Mouse (Mus musculus) C2C12 (cell line): Measurements from ENCODE around the gene Nav1. TPM values are rescaled to one million over a fixed set of nuclear protein-coding genes. Genes with fewer than 3 reads are reported as not detected.

ENCODE experiments used
- H3K27me3 ChIP-seq: one replicate; pipeline ENCODE4 v1.6.1; 2011; ENCODE audit not compliant: control insufficient read depth, insufficient read depth, insufficient read length
- H3K36me3 ChIP-seq: one replicate; pipeline ENCODE4 v1.6.1; 2011; ENCODE audit not compliant: control insufficient read depth, insufficient read depth
- H3K4me3 ChIP-seq: one replicate; pipeline ENCODE4 v1.5.1; 2011; ENCODE audit warnings: mild to moderate bottlenecking, control low read depth; ENCODE audit not compliant: poor library complexity, insufficient read depth, severe bottlenecking
- H3K79me2 ChIP-seq: one replicate; pipeline ENCODE4 v1.6.1; 2011; ENCODE audit not compliant: control insufficient read depth, insufficient read depth
- H3K79me3 ChIP-seq: one replicate; pipeline ENCODE4 v1.6.1; 2011; ENCODE audit warnings: low read depth, control low read depth
- H3ac ChIP-seq: one replicate; pipeline ENCODE3; 2011; ENCODE audit warnings: low read depth; ENCODE audit not compliant: control insufficient read depth, insufficient read length
- CEBPB ChIP-seq: IDR thresholded peaks from one replicate; pipeline ENCODE4 v1.6.1; 2011; ENCODE audit warnings: low read depth, mild to moderate bottlenecking, control low read depth, moderate library complexity
- CTCF ChIP-seq: IDR thresholded peaks from one replicate; pipeline ENCODE4 v1.5.1; 2011; ENCODE audit not compliant: control insufficient read depth, insufficient read depth, insufficient read length
- FOSL1 ChIP-seq: IDR thresholded peaks from one replicate; pipeline ENCODE4 v1.8.0; 2011; ENCODE audit warnings: mild to moderate bottlenecking, low read length; ENCODE audit not compliant: poor library complexity, insufficient read depth, severe bottlenecking
- MAX ChIP-seq: IDR thresholded peaks from one replicate; pipeline ENCODE4 v1.6.1; 2011; ENCODE audit warnings: mild to moderate bottlenecking, control low read depth
- MYOD1 ChIP-seq: IDR thresholded peaks from one replicate; pipeline ENCODE4 v1.6.1; 2011; ENCODE audit warnings: low read depth; ENCODE audit not compliant: control insufficient read depth, insufficient read length
- MYOG ChIP-seq: IDR thresholded peaks from one replicate; pipeline ENCODE4 v1.6.1; 2011; ENCODE audit not compliant: control insufficient read depth, insufficient read length; ENCODE audit errors: extremely low read depth
- USF1 ChIP-seq: IDR thresholded peaks from one replicate; pipeline ENCODE4 v1.6.1; 2011; ENCODE audit warnings: low read depth, mild to moderate bottlenecking, control low read depth, moderate library complexity
- polyA plus RNA-seq: library from polyadenylated mRNA; unstranded; fragments of >200 nt; fragmentation: generic; extraction: Trizol; gene quantifications from one replicate; pipeline ENCODE4 v1.2.1, GENCODE M21; 2012; ENCODE audit warnings: missing spikeins

The Nav1 gene
- polyA plus RNA-seq, 1 experiment, result 22.2 TPM

GRCm38 (mm10) chr1:135583678-135584515, 23.2 kb downstream of the Nav1 start:
- Histone ChIP-seq H3K79me3 (peaks cover 20% of the 10 kb centered on the region), H3K27me3 (no peaks in the 10 kb centered on the region), H3ac (no peak overlapping the region), H3K4me3 (peak overlapping the region; percentile 21), H3K79me2 (peaks cover 62% of the 10 kb centered on the region), H3K36me3 (peaks cover 46% of the 10 kb centered on the region)
- no peak for TF ChIP-seq CTCF
- no peak for TF ChIP-seq FOSL1
- no peak for TF ChIP-seq USF1
- TF ChIP-seq CEBPB, result no peak
- TF ChIP-seq MAX, result no peak
- no peak for TF ChIP-seq MYOD1
- TF ChIP-seq MYOG, result no peak

GRCm38 (mm10) chr1:135583081-135583677, 23.9 kb downstream of the Nav1 start:
- Histone ChIP-seq H3K36me3 (peaks cover 49% of the 10 kb centered on the region), H3K79me3 (peaks cover 20% of the 10 kb centered on the region), H3ac (no peak overlapping the region), H3K79me2 (peaks cover 69% of the 10 kb centered on the region), H3K4me3 (no peak overlapping the region), H3K27me3 (no peaks in the 10 kb centered on the region)
- TF ChIP-seq MAX (no peak), MYOD1 (no peak), CTCF (no peak), USF1 (no peak), MYOG (no peak), CEBPB (no peak), FOSL1 (no peak)

- Histone ChIP-seq H3K27me3 (no peaks in the 10 kb centered on the region), H3K36me3 (peaks cover 46% of the 10 kb centered on the region), H3ac (no peak overlapping the region), H3K79me3 (peaks cover 24% of the 10 kb centered on the region), H3K79me2 (peaks cover 87% of the 10 kb centered on the region), H3K4me3 (no peak overlapping the region)
- TF ChIP-seq MYOG (no peak), USF1 (no peak), FOSL1 (no peak), CEBPB (no peak), CTCF (no peak), MYOD1 (no peak), MAX (no peak)
Measured at GRCm38 (mm10) chr1:135581001-135581400, 26.1 kb downstream of the Nav1 start.

GRCm38 (mm10) chr1:135579111-135579510, 28.0 kb downstream of the Nav1 start:
- Histone ChIP-seq H3K27me3 (no peaks in the 10 kb centered on the region), H3K36me3 (peaks cover 46% of the 10 kb centered on the region), H3K79me3 (peaks cover 24% of the 10 kb centered on the region), H3ac (no peak overlapping the region), H3K4me3 (no peak overlapping the region), H3K79me2 (peaks cover 96% of the 10 kb centered on the region)
- TF ChIP-seq MAX, result no peak
- TF ChIP-seq CEBPB, result no peak
- TF ChIP-seq MYOD1, result no peak
- TF ChIP-seq MYOG, result no peak
- no peak for TF ChIP-seq CTCF
- TF ChIP-seq USF1, result no peak
- no peak for TF ChIP-seq FOSL1

- Histone ChIP-seq H3K79me2 (peaks cover 89% of the 10 kb centered on the region), H3K36me3 (peaks cover 36% of the 10 kb centered on the region), H3K4me3 (no peak overlapping the region), H3K27me3 (no peaks in the 10 kb centered on the region), H3ac (no peak overlapping the region), H3K79me3 (peaks cover 19% of the 10 kb centered on the region)
- no peak for TF ChIP-seq USF1
- no peak for TF ChIP-seq MYOD1
- TF ChIP-seq FOSL1, result no peak
- no peak for TF ChIP-seq CEBPB
- TF ChIP-seq MAX, result no peak
- TF ChIP-seq CTCF, result no peak
- TF ChIP-seq MYOG, result no peak
Measured at GRCm38 (mm10) chr1:135577793-135578192, 29.3 kb downstream of the Nav1 start.

- Histone ChIP-seq H3K79me2 (peaks cover 78% of the 10 kb centered on the region), H3K79me3 (peaks cover 7% of the 10 kb centered on the region), H3K27me3 (no peaks in the 10 kb centered on the region), H3ac (no peak overlapping the region), H3K4me3 (no peak overlapping the region), H3K36me3 (peaks cover 42% of the 10 kb centered on the region)
- TF ChIP-seq CTCF (no peak), USF1 (no peak), MYOG (no peak)
Measured at GRCm38 (mm10) chr1:135575393-135575792, 31.7 kb downstream of the Nav1 start.
